Mouse (Mus musculus) T-helper 2 cell (primary cell): ENCODE measurements at regions not wholly inside any gene's neighbourhood (a gene's known extent, or its start where the extent isn't known, plus 50 kb on each side); places are given as distances from the start of the nearest gene placed in this dataset.
"Not testable (repeated sequence)": the region's sequence is repeated elsewhere in the genome, so short reads cannot be mapped to it uniquely, and the experiment has no call there.

ENCODE experiments used
- in situ Hi-C: fragments of 300-600 bp; cut with MboI, MseI; formaldehyde crosslinking; loops from one replicate; pipeline ENCODE4 v1.15.1; 2025; ENCODE audit warnings: high pct_unique_total_duplicates

GRCm38 (mm10) chr15:93094202-93095135, 180.5 kb downstream of the Gxylt1 start:
- in situ Hi-C loops = no loop called here

- in situ Hi-C loops = no loop called here
These were observed 183.6 kb downstream of the Gxylt1 start for GRCm38 (mm10) chr15:93091396-93091795.

GRCm38 (mm10) chr15:93089347-93089746, 185.6 kb downstream of the Gxylt1 start:
- in situ Hi-C loops = loop anchor here (5.0 kb wide), 1 partner anchor 123 kb away; no protein-coding TSS in a partner anchor

- in situ Hi-C loops = loop anchor here (5.0 kb wide), 1 partner anchor 127 kb away; no protein-coding TSS in a partner anchor
These were observed 189.9 kb downstream of the Gxylt1 start for GRCm38 (mm10) chr15:93084967-93085617.

- in situ Hi-C loops = no loop called here
These were observed 200.9 kb downstream of the Gxylt1 start for GRCm38 (mm10) chr15:93074070-93074469.

GRCm38 (mm10) chr15:93062213-93063131, 212.5 kb downstream of the Gxylt1 start:
- in situ Hi-C loops = no loop called here

- in situ Hi-C loops = no loop called here
These were observed 221.5 kb downstream of the Gxylt1 start for GRCm38 (mm10) chr15:93053471-93053870.

- in situ Hi-C loops = no loop called here
These were observed 247.8 kb downstream of the Gxylt1 start for GRCm38 (mm10) chr15:93027185-93027584.

- in situ Hi-C loops = no loop called here
These were observed 248.4 kb downstream of the Gxylt1 start for GRCm38 (mm10) chr15:93026456-93027078.

- in situ Hi-C loops = no loop called here
These were observed 249.2 kb downstream of the Gxylt1 start for GRCm38 (mm10) chr15:93025791-93026190.

- in situ Hi-C loops = no loop called here
These were observed 250.8 kb downstream of the Gxylt1 start for GRCm38 (mm10) chr15:93024171-93024570.

GRCm38 (mm10) chr15:93011166-93011565, 263.8 kb downstream of the Gxylt1 start:
- in situ Hi-C loops = no loop called here

GRCm38 (mm10) chr15:93010629-93011028, 264.4 kb downstream of the Gxylt1 start:
- in situ Hi-C loops = no loop called here

GRCm38 (mm10) chr15:93005751-93006231, 269.2 kb downstream of the Gxylt1 start:
- in situ Hi-C loops = no loop called here

GRCm38 (mm10) chr15:93005186-93005585, 269.8 kb downstream of the Gxylt1 start:
- in situ Hi-C loops = not testable (repeated sequence)

GRCm38 (mm10) chr15:93004551-93004950, 270.4 kb downstream of the Gxylt1 start:
- in situ Hi-C loops = no loop called here

- in situ Hi-C loops = no loop called here
These were observed 271.7 kb downstream of the Gxylt1 start for GRCm38 (mm10) chr15:93003233-93003632.

GRCm38 (mm10) chr15:93002002-93002904, 272.7 kb downstream of the Gxylt1 start:
- in situ Hi-C loops = no loop called here

GRCm38 (mm10) chr15:93001346-93002001, 273.5 kb downstream of the Gxylt1 start:
- in situ Hi-C loops = no loop called here
